ENCODE assay signal across 7 mouse cellular contexts in the genomic region with DNA sequence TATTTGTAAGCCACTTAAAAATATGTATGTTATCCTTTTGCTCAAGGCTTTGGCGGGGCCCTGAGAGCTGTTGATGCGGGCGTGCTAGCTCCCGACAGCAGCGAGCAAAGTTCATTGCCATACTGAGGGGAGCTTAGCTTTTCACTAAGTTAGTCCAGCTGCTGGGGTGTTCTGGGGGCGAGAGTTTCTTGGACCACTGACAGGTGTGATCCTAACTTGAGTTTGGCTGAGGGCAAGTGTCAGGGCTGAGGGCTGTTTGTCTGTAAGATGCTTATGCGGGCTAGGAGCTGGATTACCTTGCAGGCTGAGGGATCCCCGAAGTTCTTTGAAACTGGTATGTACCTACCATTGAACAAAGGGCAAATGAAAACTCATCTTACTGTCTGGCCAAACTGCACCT.
DNase-seq lines count a peak whose midpoint lies in the region; ATAC-seq lines count a peak whose summit lies in the region.

No protein-coding gene starts in this region.

- 0 out of 2 replicates have a peak, but pooled peaks cover 6% of the 10 kb centered on the region for H3K27me3 ChIP-seq in midbrain, embryonic 13.5 days

- peak overlapping the region; percentile 85 for H3K4me2 ChIP-seq in midbrain, embryonic 13.5 days (replicated peaks)

- peak; percentile 11 for DNase-seq in thymus, postnatal 4 days
- no peak for DNase-seq in thymus, postnatal 14 days
- DNase-seq in forelimb bud, embryonic 11.5 days (ENCODE audit: low read depth, low spot score) = peak; percentile 16
- DNase-seq in heart, postnatal 14 days = no peak
- DNase-seq in liver = no peak
- no peak for DNase-seq in thymus, postnatal 10 days (ENCODE audit: low spot score in 2 of 2)

- H3K4me1 ChIP-seq in midbrain, embryonic 13.5 days (replicated peaks) = peaks cover 49% of the 10 kb centered on the region

- H3K9ac ChIP-seq in midbrain, embryonic 13.5 days (replicated peaks) = peak overlapping the region; percentile 70

- H3K9me3 ChIP-seq in midbrain, embryonic 13.5 days = no peaks in the 10 kb centered on the region

- H3K36me3 ChIP-seq in midbrain, embryonic 13.5 days = no peaks in the 10 kb centered on the region

- peak overlapping the region; percentile 96 for H3K27ac ChIP-seq in midbrain, embryonic 13.5 days

- ATAC-seq in midbrain, embryonic 13.5 days = no peak

- H3K4me3 ChIP-seq in midbrain, embryonic 13.5 days (replicated peaks) = peak overlapping the region; percentile 21

- WGBS in midbrain, embryonic 13.5 days = 5% methylated on average over 8 of the region's 8 CpGs

- intact Hi-C loops in heart, postnatal 14 days (cut with DNase I) = loop anchor here (5.0 kb wide), 2 partner anchors 123 to 628 kb away; partner anchors contain the start of gene Tmem161b

Comparison
In these comparisons a context has a peak if more than half of its experiments do, and no peak if none do; other contexts are left out.
1. DNase-seq: peak in thymus, postnatal 4 days (single experiment) and forelimb bud, embryonic 11.5 days (single experiment); none in thymus, postnatal 14 days (single experiment), heart, postnatal 14 days (0 of 2), liver (single experiment) and thymus, postnatal 10 days (0 of 2).